Mouse (Mus musculus) neural tube, embryonic 12.5 days (tissue): Measurements from ENCODE around the gene C1qtnf4. TPM values are rescaled to one million over a fixed set of nuclear protein-coding genes. Genes with fewer than 3 reads are reported as not detected.
"Not testable (repeated sequence)": the region's sequence is repeated elsewhere in the genome, so short reads cannot be mapped to it uniquely, and the experiment has no call there.

Experiments
- ATAC-seq: fragments of 200-750 bp; cut with Nextera tagmentation; 2 replicates; pipeline ENCODE4 v1.8.0; 2017; ENCODE audit warnings: low read depth, mild to moderate bottlenecking, moderate TSS enrichment, moderate library complexity; ENCODE audit not compliant: low FRiP score
- H3K27ac ChIP-seq: fragments of 300-500 bp; sonication (generic); 2 replicates; pipeline ENCODE4 v1.5.1; 2016
- H3K27me3 ChIP-seq: fragments of 300-500 bp; sonication (generic); replicated peaks from 2 replicates; pipeline ENCODE4 v1.6.1; 2016; ENCODE audit warnings: mild to moderate bottlenecking
- H3K36me3 ChIP-seq: fragments of 300-500 bp; sonication (generic); 2 replicates; pipeline ENCODE4 v1.6.1; 2016; ENCODE audit warnings: mild to moderate bottlenecking
- H3K4me1 ChIP-seq: fragments of 300-500 bp; sonication (generic); 2 replicates; pipeline ENCODE4 v1.6.1; 2016
- H3K4me2 ChIP-seq: fragments of 300-500 bp; sonication (generic); replicated peaks from 2 replicates; pipeline ENCODE4 v1.6.1; 2016; ENCODE audit warnings: mild to moderate bottlenecking
- H3K4me3 ChIP-seq: fragments of 300-500 bp; sonication (generic); 2 replicates; pipeline ENCODE4 v1.5.1; 2016
- H3K9ac ChIP-seq: fragments of 300-500 bp; sonication (generic); 2 replicates; pipeline ENCODE4 v1.6.1; 2016; ENCODE audit warnings: mild to moderate bottlenecking
- H3K9me3 ChIP-seq: fragments of 300-500 bp; sonication (generic); 2 replicates; pipeline ENCODE4 v1.6.1; 2016; ENCODE audit warnings: mild to moderate bottlenecking
- WGBS: fragments of 180-500 bp; shearing (Covaris S2); methylation state at CpG from one replicate; pipeline ENCODE4 v1.1.7; 2016; 5-methylcytosine and 5-hydroxymethylcytosine counted together
- polyA plus RNA-seq: library from polyadenylated mRNA; unstranded; fragments of >200 nt; fragmentation: Nextera tagmentation; extraction: Ambion mirVana; gene quantifications from 2 replicates; pipeline ENCODE4 v1.2.1, GENCODE M21; 2016

C1qtnf4 gene
- polyA plus RNA-seq, 1 experiment from 2014 or later = 62.3 TPM

GRCm38 (mm10) chr2:90889550-90890548 is 4.2 kb downstream of the C1qtnf4 start:
- H3K4me1 ChIP-seq = peaks cover 39% of the 10 kb centered on the region
- ATAC-seq = peak; percentile 52
- peaks cover 55% of the 10 kb centered on the region for H3K27me3 ChIP-seq
- H3K27ac ChIP-seq = peak overlapping the region; percentile 39; the same call in 1 of the 2 replicates
- H3K4me3 ChIP-seq = peak overlapping the region; percentile 52
- peak overlapping the region; percentile 65 for H3K4me2 ChIP-seq
- H3K9me3 ChIP-seq = no peaks in the 10 kb centered on the region
- peaks cover 20% of the 10 kb centered on the region for H3K36me3 ChIP-seq
- H3K9ac ChIP-seq = peak overlapping the region; percentile 63
- WGBS = 3% methylated on average over 120 of the region's 133 CpGs

GRCm38 (mm10) chr2:90893673-90894298 is 8.1 kb downstream of the C1qtnf4 start:
- no peak overlapping the region for H3K9ac ChIP-seq
- H3K27me3 ChIP-seq = peaks cover 18% of the 10 kb centered on the region
- peaks cover 20% of the 10 kb centered on the region for H3K4me1 ChIP-seq
- no peak for ATAC-seq
- 88% methylated on average over 6 of the region's 6 CpGs for WGBS
- no peak overlapping the region for H3K27ac ChIP-seq
- H3K4me3 ChIP-seq = no peak overlapping the region
- peaks cover 56% of the 10 kb centered on the region for H3K36me3 ChIP-seq
- no peak overlapping the region for H3K4me2 ChIP-seq
- H3K9me3 ChIP-seq = no peaks in the 10 kb centered on the region

DNA sequence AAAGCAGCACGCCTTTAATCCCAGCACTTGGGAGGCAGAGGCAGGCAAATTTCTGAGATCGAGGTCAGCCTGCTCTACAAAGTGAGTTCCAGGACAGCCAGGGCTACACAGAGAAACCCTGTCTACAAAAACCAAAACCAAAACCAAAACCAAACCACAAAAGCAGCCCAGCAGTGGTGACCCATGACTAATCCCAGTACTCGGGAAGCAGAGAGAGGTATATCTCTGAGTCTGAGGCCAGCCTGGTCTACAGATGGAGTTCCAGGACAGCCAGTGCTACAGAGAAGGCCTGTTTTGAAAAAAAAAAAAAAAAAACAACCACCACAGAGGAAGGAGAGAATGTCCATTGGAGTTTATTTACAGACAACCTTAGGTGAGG is 8.6 kb downstream of the C1qtnf4 start:
- 87% methylated on average over 3 of the region's 3 CpGs for WGBS
- H3K9ac ChIP-seq, ATAC-seq: not testable (repeated sequence)

DNA sequence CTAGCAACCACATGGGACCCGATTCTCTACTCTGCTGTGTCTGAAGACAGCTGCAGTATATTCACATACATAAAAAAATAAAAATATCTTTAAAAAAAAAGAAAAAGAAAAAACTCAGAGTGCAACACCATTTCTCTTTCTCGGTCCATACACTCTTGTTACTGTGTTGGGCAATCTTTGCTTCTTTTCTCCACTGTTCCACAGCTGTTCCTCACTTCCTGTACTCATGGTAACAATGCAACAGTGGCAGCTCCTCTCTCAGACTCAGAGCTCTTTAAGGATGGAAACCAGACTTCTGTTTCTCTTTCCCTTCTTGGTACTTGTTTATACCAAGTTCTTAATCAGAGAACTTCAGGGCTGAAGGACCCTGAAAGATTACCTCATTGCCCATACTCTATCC is 17.7 kb downstream of the C1qtnf4 start:
- 91% methylated on average over 2 of the region's 2 CpGs for WGBS
- ATAC-seq = no peak
- H3K9me3 ChIP-seq = no peaks in the 10 kb centered on the region

More for the DNA sequence above, 8.6 kb downstream of the C1qtnf4 start:
- not testable (repeated sequence) for H3K4me3 ChIP-seq, H3K4me2 ChIP-seq, H3K9me3 ChIP-seq, H3K27ac ChIP-seq
- peaks cover 60% of the 10 kb centered on the region for H3K36me3 ChIP-seq
- H3K27me3 ChIP-seq = peaks cover 13% of the 10 kb centered on the region
- peaks cover 16% of the 10 kb centered on the region for H3K4me1 ChIP-seq

GRCm38 (mm10) chr2:90904076-90904855 is 18.6 kb downstream of the C1qtnf4 start, which contains the start of the genes Kbtbd4 and Ndufs3:
Kbtbd4 (plus strand) TSS chr2:90904740.
Ndufs3 (minus strand) TSS chr2:90904827.
- Histone ChIP-seq H3K4me2 (peak within 1 kb of the TSS; percentile 59), H3K9ac (peak within 1 kb of the TSS; percentile 77), H3K36me3 (peaks cover 43% of the 10 kb centered on the region), H3K27me3 (no peaks in the 10 kb centered on the region), H3K9me3 (no peaks in the 10 kb centered on the region), H3K4me1 (peaks cover 20% of the 10 kb centered on the region), H3K27ac (peak within 1 kb of the TSS; percentile 54; the same call in 1 of the 2 replicates), H3K4me3 (peak within 1 kb of the TSS; percentile 74)
- peak; percentile 93 for ATAC-seq
- under 1% methylated on average over 43 of the region's 43 CpGs for WGBS

More for the DNA sequence above, 17.7 kb downstream of the C1qtnf4 start:
- no peaks in the 10 kb centered on the region for H3K27me3 ChIP-seq
- H3K27ac ChIP-seq = no peak overlapping the region
- peak overlapping the region; percentile 59 for H3K4me2 ChIP-seq
- peaks cover 20% of the 10 kb centered on the region for H3K4me1 ChIP-seq
- peak overlapping the region; percentile 74 for H3K4me3 ChIP-seq
- peak overlapping the region; percentile 77 for H3K9ac ChIP-seq
- peaks cover 42% of the 10 kb centered on the region for H3K36me3 ChIP-seq

GRCm38 (mm10) chr2:90904856-90905224 is 19.2 kb downstream of the C1qtnf4 start:
- H3K9me3 ChIP-seq = no peaks in the 10 kb centered on the region
- peaks cover 48% of the 10 kb centered on the region for H3K36me3 ChIP-seq
- peak overlapping the region; percentile 74 for H3K4me3 ChIP-seq
- ATAC-seq = peak; percentile 88
- H3K27ac ChIP-seq = peak overlapping the region; percentile 54; the same call in 1 of the 2 replicates
- no peaks in the 10 kb centered on the region for H3K27me3 ChIP-seq
- WGBS = under 1% methylated on average over 21 of the region's 21 CpGs
- peak overlapping the region; percentile 77 for H3K9ac ChIP-seq
- peak overlapping the region; percentile 59 for H3K4me2 ChIP-seq
- H3K4me1 ChIP-seq = peaks cover 20% of the 10 kb centered on the region

DNA sequence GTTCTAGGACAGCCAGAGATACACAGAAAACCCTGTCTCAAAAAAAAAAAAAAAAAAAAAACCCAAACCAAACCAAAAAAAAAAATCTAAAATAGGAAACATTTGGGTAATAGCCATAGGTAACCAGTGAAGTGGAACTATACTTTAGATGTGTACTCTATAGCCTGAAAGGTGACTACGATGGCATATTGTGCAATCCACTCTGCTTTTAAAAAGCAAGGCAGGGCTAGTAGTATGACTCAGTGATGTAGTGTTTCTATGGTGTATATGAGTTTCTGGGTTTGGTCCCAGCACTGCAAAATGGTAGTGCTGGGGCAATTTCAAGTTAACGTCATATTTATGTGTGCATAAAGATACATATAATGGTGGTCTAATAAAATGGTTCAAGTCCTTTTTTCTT is 21.1 kb downstream of the C1qtnf4 start:
- Histone ChIP-seq H3K4me2 (no peak overlapping the region), H3K9ac (no peak overlapping the region), H3K36me3 (peaks cover 55% of the 10 kb centered on the region), H3K27ac (no peak overlapping the region), H3K27me3 (no peaks in the 10 kb centered on the region), H3K9me3 (no peaks in the 10 kb centered on the region), H3K4me3 (no peak overlapping the region), H3K4me1 (peaks cover 20% of the 10 kb centered on the region)
- WGBS = 94% methylated on average over 2 of the region's 2 CpGs
- ATAC-seq = no peak

DNA sequence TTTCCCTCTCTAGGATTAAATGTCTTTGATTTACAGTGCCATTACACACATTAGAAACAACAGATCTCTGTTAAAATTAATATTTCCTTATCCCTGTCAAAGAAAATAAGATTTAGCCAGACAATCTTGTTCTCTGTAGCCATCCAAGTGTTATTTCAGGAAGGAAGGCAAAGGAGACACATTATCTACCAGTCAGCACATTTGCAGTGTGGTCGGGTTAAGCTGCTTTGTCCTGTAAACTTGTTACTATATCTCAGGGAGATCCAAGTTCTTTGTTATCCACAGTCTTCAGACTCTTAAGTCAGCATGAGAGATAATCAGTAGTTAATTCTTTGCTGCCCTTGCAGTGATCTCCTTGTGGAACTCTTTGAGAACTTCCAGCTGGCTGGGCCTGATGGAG is 25.2 kb downstream of the C1qtnf4 start:
- H3K4me1 ChIP-seq = peaks cover 13% of the 10 kb centered on the region; the same call in 1 of the 2 replicates
- 92% methylated on average over 1 of the region's 1 CpGs for WGBS
- H3K27me3 ChIP-seq = no peaks in the 10 kb centered on the region
- H3K4me3 ChIP-seq = no peak overlapping the region
- H3K9me3 ChIP-seq = no peaks in the 10 kb centered on the region
- H3K36me3 ChIP-seq = peaks cover 70% of the 10 kb centered on the region
- no peak for ATAC-seq
- H3K9ac ChIP-seq = no peak overlapping the region
- H3K27ac ChIP-seq = no peak overlapping the region
- H3K4me2 ChIP-seq = no peak overlapping the region

- ATAC-seq = no peak
- H3K36me3 ChIP-seq = peaks cover 64% of the 10 kb centered on the region
- no peak overlapping the region for H3K27ac ChIP-seq
- peaks cover 16% of the 10 kb centered on the region for H3K4me1 ChIP-seq
- H3K9ac ChIP-seq = no peak overlapping the region
- no peaks in the 10 kb centered on the region for H3K9me3 ChIP-seq
- no peaks in the 10 kb centered on the region for H3K27me3 ChIP-seq
- H3K4me2 ChIP-seq = no peak overlapping the region
- 85% methylated on average over 1 of the region's 1 CpGs for WGBS
- H3K4me3 ChIP-seq = no peak overlapping the region
Measured at GRCm38 (mm10) chr2:90911668-90912067, 26.0 kb downstream of the C1qtnf4 start.

DNA sequence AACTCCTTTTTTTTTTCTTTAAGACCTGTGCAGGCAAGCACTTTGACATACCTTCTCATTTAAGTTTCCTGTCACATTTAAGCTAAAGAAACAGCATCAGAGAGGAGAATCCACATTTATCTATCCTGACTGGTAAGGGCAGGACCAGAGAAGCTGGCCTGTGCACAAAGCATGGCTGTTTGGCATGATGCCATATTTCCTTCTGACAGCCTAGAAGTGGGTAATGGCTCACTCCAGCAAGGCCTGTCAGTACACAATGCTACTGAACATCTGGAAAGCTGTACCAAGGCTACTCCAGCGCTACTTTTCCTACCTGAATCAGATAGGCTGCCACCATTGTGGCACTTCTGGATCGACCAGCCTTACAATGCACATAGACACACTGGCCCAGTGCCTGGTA is 28.0 kb downstream of the C1qtnf4 start:
- H3K4me2 ChIP-seq = no peak overlapping the region
- H3K9me3 ChIP-seq = no peaks in the 10 kb centered on the region
- peaks cover 19% of the 10 kb centered on the region for H3K4me1 ChIP-seq
- peaks cover 52% of the 10 kb centered on the region for H3K36me3 ChIP-seq
- H3K27me3 ChIP-seq = no peaks in the 10 kb centered on the region
- WGBS = 89% methylated on average over 2 of the region's 2 CpGs
- no peak overlapping the region for H3K9ac ChIP-seq
- no peak overlapping the region for H3K27ac ChIP-seq
- H3K4me3 ChIP-seq = no peak overlapping the region
- ATAC-seq = no peak

- 70% methylated on average over 1 of the region's 1 CpGs for WGBS
- no peak for ATAC-seq
- Histone ChIP-seq H3K27me3 (no peaks in the 10 kb centered on the region), H3K27ac (no peak overlapping the region), H3K4me2 (peak overlapping the region; percentile 69), H3K4me3 (no peak overlapping the region), H3K9ac (no peak overlapping the region), H3K36me3 (peaks cover 33% of the 10 kb centered on the region), H3K4me1 (peaks cover 19% of the 10 kb centered on the region), H3K9me3 (no peaks in the 10 kb centered on the region)
Measured at GRCm38 (mm10) chr2:90915516-90915915, 29.9 kb downstream of the C1qtnf4 start.
